Mouse (Mus musculus) lung, postnatal 0 days (tissue): ENCODE results near the gene Dmpk.

Experiments used
- CTCF ChIP-seq: IDR thresholded peaks from 2 replicates; pipeline ENCODE4 v1.5.1; 2016; ENCODE audit warnings: antibody characterized with exemption, mild to moderate bottlenecking
- EP300 ChIP-seq: IDR thresholded peaks from 2 replicates; pipeline ENCODE4 v1.6.1; 2016; ENCODE audit warnings: antibody characterized with exemption, mild to moderate bottlenecking, control low read depth

DNA sequence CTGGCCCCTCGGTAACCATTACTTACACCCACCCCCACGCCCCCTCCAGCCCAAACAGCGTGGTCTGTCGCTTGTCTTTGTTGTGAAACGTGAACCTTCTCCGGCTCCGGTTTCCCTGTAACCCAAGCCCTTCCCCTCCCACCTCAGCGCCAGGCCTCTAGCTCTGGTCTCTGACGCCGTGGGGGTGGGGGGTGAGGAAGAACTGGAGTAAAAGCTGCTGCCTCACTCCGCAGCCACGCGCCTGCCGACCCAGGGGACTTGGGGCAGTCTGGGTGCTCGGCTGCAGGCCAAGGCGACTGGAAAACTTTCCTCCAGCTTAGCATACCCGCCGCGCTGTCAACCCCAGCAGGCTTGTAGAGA is 12.1 kb downstream of the Dmpk start:
- TF ChIP-seq CTCF: no peak
- no peak for TF ChIP-seq EP300
